Mouse (Mus musculus): Measurements from ENCODE around the gene Pm20d1. TPM values are rescaled to one million over a fixed set of nuclear protein-coding genes. Genes with fewer than 3 reads are reported as not detected.
A peak's percentile ranks its signal among the peaks of the same experiment; 100 is the strongest.

Gene Pm20d1
- total RNA-seq, 2 experiments from 2014 or later = 0.34 to 0.56 TPM

- no peak for DNase-seq
- intact Hi-C loops (cut with DNase I) = loop anchor here (10.0 kb wide), 1 partner anchor 112 kb away; no protein-coding TSS in a partner anchor
These were observed 30.1 kb downstream of the Pm20d1 start, which contains the start of gene Slc41a1 for GRCm38 (mm10) chr1:131827207-131827786. TSS of gene Slc41a1 (plus strand) at chr1:131827493.

GRCm38 (mm10) chr1:131827787-131828258 is 30.6 kb downstream of the Pm20d1 start:
- intact Hi-C loops (cut with DNase I) = loop anchor here (10.0 kb wide), 1 partner anchor 113 kb away; no protein-coding TSS in a partner anchor
- peak; percentile 97 for DNase-seq

GRCm38 (mm10) chr1:131828297-131829126 is 31.3 kb downstream of the Pm20d1 start:
- intact Hi-C loops (cut with DNase I) = loop anchor here (10.0 kb wide), 1 partner anchor 114 kb away; no protein-coding TSS in a partner anchor
- peak; percentile 19 for DNase-seq

GRCm38 (mm10) chr1:131829279-131829678 is 32.1 kb downstream of the Pm20d1 start:
- intact Hi-C loops (cut with DNase I) = loop anchor here (10.0 kb wide), 1 partner anchor 114 kb away; no protein-coding TSS in a partner anchor
- peak; percentile 29 for DNase-seq

- no peak for DNase-seq
- intact Hi-C loops (cut with DNase I) = no loop called here
These were observed 33.4 kb downstream of the Pm20d1 start for GRCm38 (mm10) chr1:131830561-131830960.

- DNase-seq = no peak
- intact Hi-C loops (cut with DNase I) = no loop called here
These were observed 33.9 kb downstream of the Pm20d1 start for GRCm38 (mm10) chr1:131830971-131831641.

- intact Hi-C loops (cut with DNase I) = no loop called here
- DNase-seq = no peak
These were observed 39.9 kb downstream of the Pm20d1 start for GRCm38 (mm10) chr1:131837035-131837434.

- intact Hi-C loops (cut with DNase I) = no loop called here
- no peak for DNase-seq
These were observed 41.4 kb downstream of the Pm20d1 start for GRCm38 (mm10) chr1:131838542-131838941.

GRCm38 (mm10) chr1:131839279-131839678 is 42.1 kb downstream of the Pm20d1 start:
- intact Hi-C loops (cut with DNase I) = no loop called here
- peak; percentile 49 for DNase-seq

GRCm38 (mm10) chr1:131842221-131842620 is 45.0 kb downstream of the Pm20d1 start:
- intact Hi-C loops (cut with DNase I) = no loop called here
- no peak for DNase-seq

GRCm38 (mm10) chr1:131843758-131844157 is 46.6 kb downstream of the Pm20d1 start:
- intact Hi-C loops (cut with DNase I) = no loop called here
- DNase-seq = no peak

GRCm38 (mm10) chr1:131844883-131845282 is 47.7 kb downstream of the Pm20d1 start:
- intact Hi-C loops (cut with DNase I) = no loop called here

GRCm38 (mm10) chr1:131846255-131846654 is 49.1 kb downstream of the Pm20d1 start:
- intact Hi-C loops (cut with DNase I) = no loop called here
- DNase-seq = peak; percentile 73

More at GRCm38 (mm10) chr1:131844883-131845282, 47.7 kb downstream of the Pm20d1 start:
- DNase-seq = no peak

GRCm38 (mm10) chr1:131861811-131862210 is 64.6 kb downstream of the Pm20d1 start:
- DNase-seq = no peak
- intact Hi-C loops (cut with DNase I) = no loop called here

GRCm38 (mm10) chr1:131865596-131865995 is 68.4 kb downstream of the Pm20d1 start:
- intact Hi-C loops (cut with DNase I) = no loop called here
- DNase-seq = no peak

- DNase-seq = no peak
- intact Hi-C loops (cut with DNase I) = no loop called here
These were observed 69.3 kb downstream of the Pm20d1 start for GRCm38 (mm10) chr1:131866304-131866999.

- intact Hi-C loops (cut with DNase I) = no loop called here
- DNase-seq = peak; percentile 92
These were observed 70.1 kb downstream of the Pm20d1 start, which contains the start of gene Rab29 for GRCm38 (mm10) chr1:131867093-131867945. TSS of gene Rab29 (plus strand) at chr1:131867224.

GRCm38 (mm10) chr1:131867946-131868290 is 70.7 kb downstream of the Pm20d1 start:
- intact Hi-C loops (cut with DNase I) = no loop called here
- DNase-seq = no peak

- no peak for DNase-seq
- intact Hi-C loops (cut with DNase I) = no loop called here
These were observed 72.4 kb downstream of the Pm20d1 start for GRCm38 (mm10) chr1:131869561-131869960.
